Mouse (Mus musculus) urinary bladder, postnatal 4 days (tissue): ENCODE data around the gene Zfp941.

Experiments
- DNase-seq, 2 experiments: peaks; one replicate each; pipeline ENCODE4 v3.0.0; 2021 to 2022; ENCODE audit warnings: low spot score in 2 of 2

The Zfp941 gene

DNA sequence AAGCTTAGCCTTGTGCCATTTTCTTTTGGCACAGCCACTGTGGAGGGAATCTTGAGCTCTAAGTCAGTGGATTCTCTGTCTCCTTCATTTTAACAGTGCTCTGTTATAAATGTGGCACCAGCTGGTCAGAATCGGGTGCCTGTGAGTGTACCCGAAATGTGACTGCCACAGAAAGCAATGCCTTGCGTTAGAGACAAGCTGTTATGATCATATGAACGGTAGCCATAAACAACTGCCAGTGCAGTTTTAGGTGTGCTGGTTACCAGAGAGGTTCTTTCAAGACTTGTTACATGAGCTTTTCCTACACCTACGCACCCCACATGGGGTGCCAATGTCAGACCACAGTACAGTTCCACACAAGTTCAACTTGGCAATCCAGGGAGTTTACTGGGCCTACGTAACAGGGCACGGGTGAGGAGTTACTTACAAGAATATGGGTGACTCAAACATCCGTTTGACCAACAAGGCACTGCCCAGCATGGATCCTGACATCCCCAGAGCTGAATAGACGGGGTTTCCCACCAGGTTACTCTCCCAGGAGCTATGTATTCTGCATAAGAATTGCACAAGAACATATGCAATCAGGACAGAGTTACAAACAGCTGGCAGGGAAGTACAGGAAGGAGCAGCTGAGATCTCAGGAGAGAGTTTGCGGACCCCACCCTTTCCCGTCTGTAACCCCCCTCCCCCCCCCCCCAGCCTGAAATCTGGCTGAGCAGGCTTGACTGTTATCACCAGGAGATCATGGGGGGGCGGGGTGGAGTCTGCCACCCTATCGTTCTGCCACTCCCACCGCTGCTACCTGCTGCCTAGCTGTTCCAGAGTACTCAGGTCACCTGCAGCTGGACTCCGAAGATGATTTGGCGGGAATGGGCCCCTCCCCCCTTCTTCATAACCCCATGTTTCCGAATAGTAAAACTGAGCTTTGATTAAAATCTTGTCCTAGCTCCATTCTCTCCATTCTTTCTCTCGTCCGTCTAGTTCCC is 19.1 kb upstream of the Zfp941 start:
- DNase-seq: peak in 1 of 2 experiments; percentile 33

DNA sequence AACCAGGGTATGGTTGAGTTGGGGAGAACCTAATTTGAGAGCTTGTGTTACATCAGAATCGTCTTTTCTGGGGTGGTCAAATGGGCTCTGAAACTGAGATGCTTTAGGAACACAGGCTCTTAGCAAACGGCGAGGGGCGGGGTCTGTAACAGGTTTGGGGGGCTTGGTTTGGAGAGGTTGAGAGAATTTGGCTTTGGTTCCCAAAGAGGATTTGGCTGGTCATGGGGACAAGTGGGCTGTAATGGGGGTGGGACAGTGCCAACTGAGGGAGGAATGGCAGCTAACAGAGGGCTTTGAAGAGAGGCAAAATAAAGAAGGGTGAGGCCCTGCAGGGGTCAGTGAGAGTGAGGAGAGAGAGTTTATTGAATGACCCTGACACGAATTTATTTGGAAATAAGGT is 17.6 kb upstream of the Zfp941 start:
- peak in 1 of 2 experiments; percentile 56 for DNase-seq

DNA sequence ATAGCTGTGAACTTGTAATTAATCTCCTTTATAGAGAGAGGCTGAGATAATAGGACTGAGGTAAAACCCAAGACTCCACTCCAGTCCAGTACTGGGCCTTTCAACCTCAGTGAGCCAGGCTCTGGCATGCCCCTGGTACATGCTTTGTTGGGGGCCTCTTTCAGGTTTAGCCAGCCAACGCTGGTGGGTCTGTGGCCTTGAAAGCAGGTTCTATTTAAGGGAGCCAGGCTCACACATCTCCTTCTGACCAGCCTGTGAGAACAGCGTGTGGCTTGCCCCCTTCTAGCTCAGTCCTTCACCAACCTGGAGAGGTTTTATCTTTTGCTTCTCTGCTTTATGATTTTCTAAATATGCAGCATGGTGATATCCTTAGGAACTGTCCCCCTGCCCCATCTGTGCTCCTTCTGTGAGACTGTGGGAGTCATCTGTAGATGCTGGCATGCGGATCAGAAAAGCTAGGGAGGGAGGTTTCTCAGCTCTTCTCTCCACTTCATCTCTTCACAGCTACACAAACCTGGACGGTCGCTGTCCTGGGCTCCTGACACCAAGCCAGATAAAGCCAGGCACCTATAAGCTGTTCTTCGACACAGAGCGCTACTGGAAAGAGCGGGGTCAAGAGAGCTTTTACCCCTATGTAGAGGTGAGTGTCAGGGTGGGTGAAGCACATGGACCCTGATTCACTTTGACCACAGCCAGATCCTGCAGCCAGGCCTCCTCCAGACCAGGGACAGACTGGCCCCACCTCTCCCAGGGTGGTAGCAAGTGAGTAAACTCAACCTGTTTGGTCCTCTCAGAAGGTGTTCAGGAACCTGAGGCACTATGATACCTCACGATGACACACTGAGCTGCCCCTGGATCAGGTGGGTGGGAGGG is 14.5 kb upstream of the Zfp941 start:
- DNase-seq: peak in 1 of 2 experiments; percentile 57

DNA sequence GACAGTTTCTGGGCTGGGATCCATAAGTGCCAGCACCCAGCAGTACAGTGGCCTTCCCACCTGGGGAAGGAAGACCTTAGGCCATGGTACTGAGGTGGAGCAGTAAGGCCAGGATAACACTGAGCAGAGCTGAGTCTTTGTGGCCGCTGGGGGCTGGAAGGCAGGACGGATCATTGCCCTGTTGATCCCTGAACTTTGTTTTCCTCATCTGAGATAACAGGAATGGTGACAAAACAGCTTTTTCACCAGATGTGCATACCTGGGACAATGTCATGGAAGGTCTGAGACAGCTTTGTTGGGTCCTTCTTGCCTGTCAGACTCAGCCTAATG is 13.7 kb upstream of the Zfp941 start:
- no peak for DNase-seq

DNA sequence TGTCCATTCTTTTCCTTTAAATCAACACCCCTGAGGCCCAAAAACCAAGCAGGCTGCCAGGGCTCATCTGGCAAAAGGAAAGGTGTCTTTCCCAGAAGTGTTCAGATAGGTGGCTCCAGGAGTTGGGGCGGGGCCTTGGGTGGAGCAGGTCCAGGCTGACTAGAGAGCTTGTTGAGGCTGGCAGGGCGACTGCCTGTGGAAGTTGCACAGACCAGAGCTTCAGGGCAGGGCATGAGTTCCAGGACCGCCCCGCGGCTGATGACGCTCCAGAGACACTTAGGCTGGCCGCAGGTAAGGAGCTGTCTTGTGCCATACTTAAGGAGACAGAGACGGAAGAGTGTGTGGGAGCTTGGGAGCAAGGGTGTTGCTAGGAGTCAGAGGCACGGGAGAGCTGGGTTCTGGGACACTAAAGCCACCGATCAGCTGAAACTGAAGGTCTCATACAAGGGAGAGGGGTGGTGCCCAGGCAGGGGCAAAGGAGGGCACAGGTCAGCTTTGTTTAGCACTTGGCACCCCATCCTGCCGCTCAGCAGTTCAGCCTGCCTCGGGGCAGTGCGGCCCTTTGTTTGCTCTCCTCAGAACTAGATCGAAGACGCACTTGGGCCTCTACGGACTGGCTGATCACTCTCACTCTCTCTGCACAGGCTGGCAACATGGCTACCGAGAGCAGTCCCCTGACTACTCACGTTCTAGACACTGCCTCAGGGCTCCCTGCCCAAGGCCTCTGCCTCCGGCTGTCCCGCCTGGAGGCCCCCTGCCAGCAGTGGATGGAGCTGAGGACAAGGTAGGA is 13.2 kb upstream of the Zfp941 start, which contains the start of gene Urah:
Urah (plus strand) TSS at position 51 of the 790 bp plus-strand sequence.
- peak; percentile 33 to 60 for DNase-seq

DNA sequence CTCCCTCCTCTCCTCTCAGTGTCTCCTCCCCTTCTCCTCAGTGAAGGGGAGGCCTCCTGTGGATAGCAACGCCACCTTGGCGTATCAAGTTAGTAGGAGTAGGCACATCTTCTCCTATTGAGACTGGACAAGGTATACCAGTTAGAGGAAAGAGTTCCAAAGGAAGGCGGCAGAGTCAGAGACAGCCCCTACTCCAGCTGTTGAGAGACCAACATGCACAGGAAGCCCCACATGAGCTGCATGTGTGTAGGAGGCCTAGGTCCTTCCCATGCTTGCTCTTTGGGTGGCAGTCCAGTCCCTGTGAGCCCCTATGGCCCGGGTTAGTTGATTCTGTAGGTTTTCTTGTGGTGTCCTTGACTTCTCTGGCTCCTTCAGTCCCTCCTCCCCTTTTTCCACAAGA is 11.4 kb upstream of the Zfp941 start:
- peak in 1 of 2 experiments; percentile 32 for DNase-seq

DNA sequence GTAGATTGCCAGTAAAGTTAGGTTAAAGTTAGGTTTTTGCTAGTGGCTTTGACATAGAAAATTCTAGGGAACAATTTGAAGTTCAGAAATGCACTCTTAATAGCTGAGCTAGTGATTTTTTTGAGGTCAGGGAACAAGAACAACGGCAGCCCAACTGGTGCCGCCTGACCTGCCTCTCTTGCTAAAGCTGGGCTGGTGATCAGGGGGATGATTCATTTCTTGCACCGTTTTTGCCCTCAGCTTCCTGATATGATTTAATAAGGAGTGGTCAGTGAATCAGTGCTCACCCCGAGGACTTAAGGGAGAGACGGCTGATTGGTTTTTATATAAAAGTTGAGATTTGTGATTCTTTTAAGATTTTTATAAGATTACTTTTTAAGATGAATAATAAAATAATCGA is 9.5 kb upstream of the Zfp941 start:
- DNase-seq: no peak

DNA sequence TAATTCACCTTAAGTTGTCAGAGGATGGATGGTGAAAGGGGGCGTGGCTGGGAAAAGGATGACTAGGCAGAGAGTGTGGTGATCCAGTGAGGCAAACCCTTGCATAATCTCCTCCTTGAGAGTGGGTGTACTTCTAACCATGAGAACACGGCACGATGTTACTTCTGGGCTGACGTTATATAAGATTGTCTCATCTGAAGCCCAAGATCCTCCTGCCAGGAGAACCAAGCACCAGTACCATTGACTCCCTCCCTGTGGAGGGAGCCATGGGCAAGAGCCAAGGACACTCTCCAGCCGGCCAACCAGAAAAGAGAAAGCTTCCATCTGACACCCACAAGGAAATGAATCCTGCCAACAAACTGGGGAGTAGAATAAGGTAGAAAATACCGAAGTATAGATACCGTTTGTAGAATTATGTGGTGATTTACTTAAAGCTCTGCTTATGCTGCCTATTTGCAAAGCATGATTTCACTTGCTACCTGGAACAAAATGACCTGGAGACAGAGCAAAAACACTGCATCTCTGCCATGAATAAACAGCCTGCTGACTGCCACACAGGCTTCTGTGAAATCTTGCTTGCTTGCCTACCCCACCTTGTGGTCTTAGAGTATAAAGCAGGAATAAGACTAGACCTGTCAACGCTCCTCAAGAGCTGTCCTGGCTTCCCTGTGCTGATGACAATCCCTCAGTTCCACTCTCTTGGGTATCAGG is 6.3 kb upstream of the Zfp941 start:
- DNase-seq: peak in 1 of 2 experiments; percentile 52

DNA sequence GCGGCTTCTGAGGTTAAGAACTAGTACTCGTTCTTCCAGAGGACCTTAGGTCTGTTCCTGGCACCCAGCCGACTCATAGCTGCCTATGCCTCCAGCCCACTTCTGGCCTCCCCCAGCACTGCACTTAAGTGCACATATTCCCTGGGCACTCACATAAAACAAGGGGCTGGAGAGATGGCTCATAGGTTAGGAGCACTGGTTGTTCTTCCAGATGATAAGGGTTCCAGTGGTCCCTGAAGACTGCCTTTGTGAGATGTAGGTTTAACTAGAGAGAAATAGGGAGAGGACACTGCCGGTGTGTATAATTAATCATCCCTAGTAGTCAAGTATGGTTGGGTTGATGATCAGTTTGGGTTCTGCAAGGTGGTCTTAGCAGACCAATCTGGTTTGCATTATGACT is 753 bp upstream of the Zfp941 start:
- DNase-seq: peak in 1 of 2 experiments; percentile 52

DNA sequence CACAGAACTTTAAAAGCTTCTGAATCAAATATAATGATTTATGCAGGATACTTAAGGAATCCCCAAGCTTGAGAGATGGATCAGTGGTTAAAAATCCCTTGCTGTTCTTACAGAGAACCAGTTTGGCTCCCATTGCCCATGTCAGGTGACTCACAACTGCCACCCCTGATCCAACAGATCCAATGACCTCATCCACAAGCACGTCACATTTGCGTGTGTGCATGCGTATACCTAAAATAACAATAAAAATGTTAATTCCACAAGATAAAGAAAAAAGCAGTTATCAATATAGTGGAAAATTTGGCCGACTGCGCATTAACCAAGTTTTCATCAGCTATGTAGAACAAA is 699 bp downstream of the Zfp941 start:
- DNase-seq: no peak

DNA sequence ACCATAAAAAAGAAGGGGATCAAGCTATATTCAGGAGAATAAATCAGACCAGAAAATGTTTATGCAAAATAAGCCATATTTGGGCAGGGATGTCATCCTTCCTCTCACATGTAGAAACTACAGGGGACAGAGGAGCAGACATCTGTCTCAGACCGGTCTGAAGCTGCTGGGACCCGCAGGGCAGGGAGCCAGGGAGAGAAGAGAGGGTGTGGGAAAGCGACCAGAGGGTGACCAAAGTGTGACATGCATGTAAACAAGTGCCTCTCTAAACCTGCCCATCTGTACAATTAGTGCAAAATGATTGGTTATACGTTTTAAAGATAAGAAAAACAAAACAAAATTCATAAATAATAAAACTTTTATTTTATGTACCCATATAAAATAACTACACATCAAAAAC is 1.8 kb downstream of the Zfp941 start:
- no peak for DNase-seq

DNA sequence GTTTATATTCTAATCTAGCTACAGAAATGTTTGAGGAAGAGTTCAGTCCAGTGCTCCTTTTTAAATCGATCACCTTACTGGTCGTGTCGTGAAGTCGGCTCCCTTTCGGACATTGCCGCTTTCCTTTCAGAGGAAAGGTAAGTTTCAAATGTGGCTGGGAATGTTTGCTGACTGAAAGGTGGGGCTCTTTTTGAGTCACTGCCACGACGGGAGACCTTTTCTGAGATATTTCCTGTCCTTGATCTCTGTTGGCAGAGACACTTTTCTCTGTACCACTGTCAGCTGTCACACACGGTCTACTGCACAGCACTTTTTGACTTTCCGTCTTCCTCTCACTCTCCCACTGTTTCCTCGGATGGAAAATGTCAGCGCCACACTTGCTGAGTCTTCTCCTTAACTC is 9.1 kb downstream of the Zfp941 start:
- no peak for DNase-seq

DNA sequence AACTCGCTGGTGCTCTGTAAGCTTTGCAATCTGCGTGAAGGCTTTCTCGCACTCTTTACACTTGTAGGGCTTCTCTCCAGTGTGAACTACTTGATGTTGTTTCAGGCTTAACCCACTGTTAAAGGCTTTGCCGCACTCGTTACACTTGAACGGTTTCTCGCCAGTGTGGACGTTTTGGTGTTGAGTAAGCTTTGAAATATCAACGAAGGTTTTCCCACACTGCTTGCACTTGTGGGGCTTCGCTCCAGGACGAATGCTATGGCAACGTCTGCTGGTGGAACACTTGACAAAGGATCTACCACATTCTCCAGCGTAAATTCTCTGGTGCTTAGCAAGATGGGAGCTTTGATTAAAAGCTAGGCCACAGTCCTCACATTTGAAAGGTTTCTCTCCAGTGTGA is 10.3 kb downstream of the Zfp941 start:
- DNase-seq: no peak

DNA sequence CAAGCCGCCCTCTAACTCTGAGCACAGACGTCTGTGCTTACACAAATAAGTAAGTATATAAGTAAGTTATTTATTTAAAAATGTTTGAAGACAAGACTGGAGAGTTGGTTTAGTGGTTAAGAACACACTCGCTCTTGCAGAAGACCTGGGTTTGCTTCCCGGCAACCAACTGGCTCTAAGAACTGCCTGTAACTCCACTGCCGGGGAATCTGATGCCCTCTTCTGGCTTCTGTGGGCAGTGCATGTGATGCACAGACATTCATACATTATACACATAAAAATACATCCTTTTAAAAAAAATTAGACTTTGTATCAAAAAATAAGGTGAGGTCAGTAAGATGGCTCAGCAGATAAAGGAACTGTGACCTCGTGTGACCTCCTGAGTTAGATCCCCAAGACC is 11.5 kb downstream of the Zfp941 start:
- no peak for DNase-seq

DNA sequence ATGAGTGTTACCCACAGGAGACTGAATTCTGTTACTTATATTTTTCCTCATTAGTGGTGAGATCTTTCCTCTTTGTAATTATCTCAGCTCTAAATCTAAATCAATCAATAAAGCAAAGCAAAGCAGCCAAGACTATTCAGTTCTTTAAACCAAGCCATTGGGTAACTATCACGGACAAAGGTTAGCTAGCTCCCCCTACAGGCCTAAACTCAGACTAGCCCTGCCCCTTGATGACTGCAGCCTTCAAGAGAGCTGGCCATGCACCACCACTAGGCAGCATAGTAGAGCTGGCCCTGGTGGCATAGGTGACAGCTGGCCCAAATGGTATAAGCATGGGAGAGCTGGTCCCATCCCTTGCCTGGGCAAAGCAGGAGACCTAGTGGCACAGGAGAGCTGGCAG is 16.3 kb downstream of the Zfp941 start:
- no peak for DNase-seq

DNA sequence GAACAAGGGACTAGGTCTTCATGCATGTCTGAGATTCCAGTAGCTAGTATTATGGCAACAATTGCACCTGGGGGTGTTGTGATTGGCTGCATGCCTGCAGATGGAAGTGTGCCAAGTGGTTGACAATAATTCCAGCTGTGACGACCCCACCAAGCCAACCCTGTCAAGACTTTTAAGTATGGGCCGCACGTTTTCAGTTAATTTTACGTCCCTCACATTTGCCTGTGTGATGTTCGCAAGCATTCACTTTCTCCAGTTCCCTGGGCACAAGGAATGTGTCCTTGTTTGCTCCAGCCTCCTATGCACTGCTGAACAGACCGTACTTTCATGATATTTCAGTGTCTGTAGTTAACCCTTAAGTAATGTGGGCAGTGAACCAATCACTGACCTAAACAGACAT is 19.3 kb downstream of the Zfp941 start:
- DNase-seq: no peak

DNA sequence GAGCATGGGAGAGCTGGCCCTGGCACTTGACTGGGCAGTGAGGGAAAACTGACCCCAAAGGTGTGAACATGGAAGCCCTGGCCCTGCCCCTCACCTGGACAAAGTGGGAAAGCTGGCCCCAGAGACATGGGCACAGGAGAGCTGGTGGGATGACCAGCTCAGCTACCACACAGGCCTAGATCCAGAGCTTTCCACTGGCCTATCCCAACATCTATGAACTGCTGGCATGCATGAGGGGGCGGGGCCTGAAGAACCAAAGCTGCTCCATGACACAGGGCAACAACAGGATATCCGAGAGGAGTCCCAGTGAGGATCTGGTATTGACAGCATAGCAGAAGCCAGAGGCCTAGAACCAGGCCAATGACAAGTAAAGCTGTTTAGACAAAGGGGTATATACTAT is 23.8 kb downstream of the Zfp941 start:
- no peak for DNase-seq

DNA sequence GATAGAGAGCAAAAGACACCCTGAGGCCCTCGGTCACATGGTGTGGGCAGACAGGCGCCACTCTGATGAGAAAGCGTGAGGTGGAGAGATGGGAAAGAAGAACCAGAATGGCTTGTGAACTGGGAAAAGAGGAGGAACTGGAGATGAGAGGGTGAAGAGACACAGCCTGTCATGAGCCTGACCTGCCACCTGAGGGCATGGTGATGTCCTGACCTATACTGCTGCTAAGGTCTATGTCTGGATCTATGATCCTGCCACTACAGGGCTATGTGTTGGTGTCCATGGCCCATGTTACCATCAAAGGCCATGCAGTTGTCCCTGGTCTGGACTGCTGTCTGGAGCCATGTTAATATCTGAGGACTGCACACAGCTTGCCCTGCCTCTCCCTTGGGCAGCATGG is 24.4 kb downstream of the Zfp941 start:
- DNase-seq: no peak

DNA sequence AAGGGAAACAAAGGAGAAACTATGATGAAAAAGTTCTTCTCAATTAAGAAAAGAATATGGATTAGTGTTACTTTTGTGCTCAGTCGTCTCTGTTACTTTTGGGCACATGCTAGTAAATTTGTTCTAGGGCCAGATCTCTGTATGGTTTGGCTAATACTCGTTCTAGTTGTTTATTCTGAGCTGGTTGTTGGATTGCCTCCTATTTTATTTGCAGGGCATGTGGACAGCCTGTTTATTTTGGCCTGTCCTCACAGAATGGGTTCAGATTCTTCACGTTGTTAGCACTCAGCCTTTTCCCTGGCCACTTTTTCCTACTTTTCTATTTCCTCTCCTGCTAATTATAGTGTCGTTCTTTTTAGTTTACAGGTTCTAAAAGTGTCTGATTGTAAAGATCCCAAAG is 28.4 kb downstream of the Zfp941 start:
- DNase-seq: no peak

DNA sequence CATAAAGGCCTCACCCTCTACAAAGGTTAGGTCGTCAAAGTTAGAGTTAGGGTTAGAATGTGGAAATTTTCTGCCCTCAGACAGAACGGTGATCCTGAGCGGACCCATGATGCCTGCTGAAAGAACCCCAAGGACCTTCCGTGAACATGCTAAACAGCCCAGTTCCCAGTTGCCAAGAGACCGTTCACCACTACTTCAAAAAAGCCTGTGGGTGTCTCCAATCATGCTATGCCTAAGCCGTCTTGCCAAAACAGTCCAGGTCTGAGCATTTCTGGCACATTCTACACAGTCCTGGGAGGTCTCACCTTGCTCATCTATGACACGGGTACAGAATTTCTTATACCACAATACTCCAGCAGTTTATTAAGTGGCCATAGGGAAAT is 33.9 kb downstream of the Zfp941 start:
- no peak for DNase-seq

DNA sequence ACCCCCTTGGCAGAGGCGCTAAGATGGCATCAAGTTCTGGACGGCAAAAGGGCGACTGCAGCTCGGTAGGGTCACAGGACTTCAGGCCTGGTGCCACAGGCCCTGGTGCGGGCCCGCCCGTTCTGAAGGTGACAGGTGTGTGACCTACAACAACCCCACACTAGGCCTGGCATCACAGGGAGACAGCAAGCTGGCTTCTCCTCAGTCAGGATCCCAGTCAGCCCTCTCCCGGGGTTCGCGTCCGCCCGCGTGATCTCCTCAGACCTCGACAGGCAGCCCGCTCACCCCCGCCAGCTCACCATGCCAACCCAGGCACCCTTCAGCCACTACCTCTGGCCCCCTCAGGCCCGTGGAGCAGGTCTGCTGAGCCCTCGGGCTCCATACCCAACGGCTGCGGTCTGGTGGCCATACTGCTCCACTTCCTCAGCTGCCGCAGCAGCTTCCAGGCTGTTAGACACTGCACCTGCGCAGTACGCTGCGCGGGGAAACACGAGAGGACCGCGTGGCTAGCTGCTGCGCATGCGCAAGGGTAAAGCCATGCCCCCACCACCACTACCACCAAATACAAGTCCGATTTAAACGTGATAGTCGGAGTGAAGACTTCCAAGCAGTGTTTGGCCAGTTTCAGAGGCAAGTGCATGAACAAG is 34.4 kb downstream of the Zfp941 start, which contains the start of gene Syce1:
Syce1 (minus strand) TSS at position 447 of the 647 bp plus-strand sequence.
- no peak for DNase-seq
